Mouse (Mus musculus): Measurements from ENCODE around the gene Phldb2.

The Phldb2 gene

DNA sequence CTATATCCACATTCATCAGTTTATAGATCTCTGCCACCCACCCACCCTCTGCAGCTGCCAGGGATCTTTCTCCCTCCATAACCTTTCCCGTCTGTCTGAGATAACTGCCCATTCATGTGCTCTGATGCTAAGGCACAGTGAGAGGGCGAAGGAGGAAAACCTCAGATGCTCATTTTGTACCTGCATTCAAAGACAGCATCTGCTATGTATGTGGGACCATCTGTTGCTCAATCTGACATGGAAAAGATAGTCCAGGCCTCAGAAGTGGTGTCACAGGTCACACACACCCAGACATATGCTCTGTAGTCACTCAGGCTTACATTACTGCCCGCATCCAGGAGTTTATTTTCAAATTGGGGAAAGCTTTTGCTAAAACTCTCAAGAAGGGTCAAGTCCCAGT lies 112.4 kb downstream of the Phldb2 start:
- DNase-seq (ENCODE audit: low spot score), result no peak

DNA sequence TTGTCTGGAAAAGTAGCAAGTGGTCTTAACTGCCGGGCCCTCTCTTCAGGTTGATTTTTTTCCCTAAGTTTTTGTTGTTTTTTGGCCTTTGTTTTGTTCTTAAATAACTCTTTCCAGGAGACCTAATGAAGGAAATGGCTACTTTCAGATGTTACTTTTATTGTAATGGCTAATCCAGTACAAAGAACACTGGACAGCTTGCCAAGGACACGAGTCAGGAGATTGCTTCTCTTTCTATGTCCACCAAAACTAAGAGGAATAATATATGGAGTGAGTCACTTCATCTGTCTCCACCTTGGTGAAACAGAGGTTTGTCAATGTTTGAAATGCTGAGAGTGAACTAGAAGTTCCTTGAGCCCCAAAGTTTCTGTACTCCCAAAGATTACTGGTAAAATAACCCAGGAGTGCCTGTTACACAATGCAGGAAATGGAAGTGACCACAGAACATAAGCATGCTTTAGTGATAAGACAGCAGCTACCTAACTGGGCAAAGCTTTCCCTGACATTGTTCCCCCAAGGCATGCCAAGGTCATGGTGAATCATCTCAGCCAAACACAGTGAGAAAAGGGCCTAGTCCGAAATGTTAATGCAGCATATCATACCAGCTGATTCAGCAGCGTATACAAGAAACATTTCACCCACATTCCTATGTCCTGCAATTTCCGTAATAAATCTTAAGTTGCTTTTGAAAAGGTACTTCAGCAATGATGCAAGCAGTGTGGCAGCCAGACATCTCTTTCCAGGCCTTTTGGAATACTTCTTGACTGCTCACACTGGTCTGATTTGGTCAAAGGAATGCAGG lies 115.7 kb downstream of the Phldb2 start:
- DNase-seq (ENCODE audit: low spot score), result no peak

DNA sequence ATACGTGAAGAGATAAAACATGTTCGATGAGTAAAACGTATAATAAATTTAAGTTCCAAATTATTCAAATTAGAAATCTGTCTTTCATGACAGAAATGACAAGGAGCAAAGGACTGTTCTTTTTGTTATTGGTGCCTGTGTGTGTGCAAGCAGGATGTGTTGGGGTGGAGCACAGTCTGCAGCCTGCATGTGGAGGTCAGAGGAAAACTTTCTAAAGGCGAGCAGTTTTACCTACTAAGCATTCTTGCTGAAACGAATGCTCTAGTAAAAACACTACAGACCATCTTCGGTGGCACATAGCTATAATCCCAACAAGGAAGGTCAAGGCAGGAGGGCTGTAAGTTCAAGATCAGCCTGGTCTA lies 120.7 kb downstream of the Phldb2 start:
- no peak for DNase-seq (ENCODE audit: low spot score)

DNA sequence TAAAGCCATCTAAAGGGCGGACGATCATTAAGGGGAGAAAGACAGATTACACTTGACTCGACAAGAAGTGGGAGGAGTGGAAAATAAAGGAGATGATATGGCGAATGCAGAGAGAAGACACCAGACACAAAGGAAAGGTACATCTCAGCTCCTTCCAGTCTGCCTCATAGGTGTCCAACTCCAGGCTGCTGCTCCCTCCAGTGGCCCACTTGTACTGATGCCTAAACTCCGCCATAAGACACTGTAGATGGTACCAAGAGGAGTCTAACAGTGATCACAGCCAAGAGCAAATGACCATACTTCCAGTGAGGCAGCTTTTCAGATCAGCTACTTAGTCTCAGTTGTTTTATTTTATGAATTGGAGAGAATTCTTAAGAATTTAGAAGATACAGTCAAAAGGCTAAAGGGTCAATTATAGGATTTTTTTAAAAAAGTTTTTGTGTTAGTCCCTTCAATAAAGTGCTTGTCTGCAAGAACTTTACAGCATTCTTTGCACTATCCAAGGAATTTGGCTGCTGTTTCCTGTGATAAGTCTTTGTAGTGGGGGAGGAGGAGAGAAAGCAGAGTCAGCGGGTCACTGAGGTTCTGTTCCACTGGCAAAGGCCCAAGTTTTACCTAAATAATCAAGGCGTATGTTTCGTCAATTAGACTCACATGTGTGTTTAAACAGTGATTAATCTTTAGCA lies 121.2 kb downstream of the Phldb2 start:
- DNase-seq (ENCODE audit: low spot score), result no peak

DNA sequence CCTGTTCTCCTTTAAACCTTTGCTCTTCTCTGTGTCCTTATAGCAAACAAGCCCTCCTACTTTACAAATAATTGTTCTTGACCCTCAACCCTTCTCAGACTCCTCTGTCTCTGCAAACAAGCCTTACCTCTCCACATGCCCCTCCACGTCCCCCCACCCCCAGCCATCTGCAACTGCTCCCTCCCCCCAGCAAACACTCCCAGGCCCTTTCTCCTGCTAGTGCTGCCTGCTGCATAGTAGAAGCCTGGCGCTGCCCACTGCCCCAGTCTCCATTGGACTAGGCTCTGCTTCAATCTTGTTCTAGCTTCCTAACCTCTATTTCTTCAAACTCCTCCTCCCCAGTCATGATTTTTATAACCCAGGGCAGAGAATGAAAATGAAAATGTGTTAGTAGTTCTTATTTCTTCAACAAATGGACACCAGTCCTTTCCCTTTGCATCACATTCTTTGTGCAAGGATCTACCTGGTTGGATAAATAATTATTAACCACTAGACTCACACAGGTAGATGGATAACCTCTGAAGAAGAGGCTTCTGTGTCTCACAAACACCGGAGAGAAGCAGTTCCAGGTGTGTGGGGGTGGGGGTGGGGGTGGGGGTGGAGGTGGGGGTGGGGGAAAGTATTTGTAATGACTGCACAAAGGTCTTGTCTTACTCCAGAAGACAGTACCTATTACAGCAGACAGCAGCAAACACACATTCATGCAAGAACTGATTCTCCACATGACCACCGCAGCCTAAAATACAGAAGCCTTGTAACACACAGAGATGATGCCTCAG lies 122.1 kb downstream of the Phldb2 start:
- DNase-seq (ENCODE audit: low spot score), result no peak

DNA sequence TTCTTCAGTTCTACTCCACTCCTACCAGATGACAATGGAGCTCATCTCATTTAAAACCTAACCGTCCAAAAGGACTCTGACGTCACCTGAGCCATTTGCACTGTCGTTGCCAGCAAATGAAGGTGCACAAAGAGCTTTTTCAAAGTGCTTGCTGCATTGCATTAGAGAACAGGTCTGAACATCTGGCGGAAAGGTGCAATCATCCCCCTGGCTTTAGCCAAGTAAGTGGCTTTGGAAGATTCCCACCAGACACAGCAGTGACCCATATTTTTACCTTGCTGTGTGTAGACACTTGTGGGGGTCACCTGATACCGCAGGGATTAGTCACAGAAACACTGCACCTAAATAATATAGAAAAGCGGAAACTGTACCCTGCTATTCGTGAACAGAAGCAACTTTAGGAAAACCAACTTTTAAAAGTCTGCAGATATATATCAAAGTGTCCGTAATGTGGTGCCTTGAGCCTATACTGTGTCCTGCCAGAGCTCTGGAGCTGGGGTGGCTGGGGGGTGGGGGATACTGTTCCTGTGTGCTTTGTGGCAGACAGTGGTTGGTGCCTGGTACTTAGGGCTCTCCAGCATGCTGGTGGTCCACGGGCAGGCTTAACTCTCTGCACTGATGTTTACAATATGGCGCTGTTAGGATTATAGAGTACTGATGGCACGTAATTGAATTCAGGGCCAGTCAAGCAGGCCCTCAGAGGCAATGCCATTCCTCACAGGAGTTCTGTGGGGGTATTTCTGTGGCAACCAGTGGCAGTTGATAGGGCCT lies 123.1 kb downstream of the Phldb2 start:
- no peak for DNase-seq (ENCODE audit: low spot score)

DNA sequence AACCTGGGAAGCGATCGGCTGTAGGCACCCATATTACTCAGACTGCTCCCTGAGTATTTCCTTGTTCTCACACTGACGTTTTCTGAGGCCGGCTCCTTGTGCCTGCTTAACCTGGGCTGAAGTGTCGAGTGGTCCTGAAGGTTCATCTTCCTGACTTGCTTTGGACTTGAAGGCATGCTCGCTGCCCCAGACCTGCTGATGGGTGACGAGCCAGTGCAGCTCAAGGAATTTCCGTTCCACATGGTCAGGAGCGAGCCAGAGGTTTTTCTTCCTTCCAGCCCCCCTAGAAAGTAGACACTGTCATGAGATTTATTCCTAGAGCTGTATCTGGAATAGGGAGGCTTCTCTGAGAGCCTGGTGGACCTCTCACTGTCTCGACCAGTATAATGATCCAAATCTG lies 128.1 kb downstream of the Phldb2 start:
- no peak for DNase-seq (ENCODE audit: low spot score)

DNA sequence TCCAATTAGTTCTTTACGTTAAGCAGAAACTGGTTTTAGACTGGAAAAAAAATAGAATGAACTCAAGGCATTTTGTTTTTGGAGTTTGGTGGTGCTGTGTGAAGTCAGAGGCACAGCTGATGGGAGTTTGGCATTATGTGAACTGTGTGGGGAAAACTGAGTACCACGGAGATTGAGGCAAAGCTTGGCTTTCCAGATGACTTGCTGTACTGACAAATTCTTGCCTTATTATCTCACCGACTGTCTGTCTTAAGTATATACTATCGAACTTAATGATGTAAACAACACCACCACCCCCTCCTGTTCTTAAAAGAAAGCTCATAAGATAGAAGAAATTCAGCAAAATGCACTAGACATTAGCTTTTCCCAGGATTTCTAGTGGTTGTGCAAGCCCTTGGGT lies 129.4 kb downstream of the Phldb2 start:
- no peak for DNase-seq (ENCODE audit: low spot score)

DNA sequence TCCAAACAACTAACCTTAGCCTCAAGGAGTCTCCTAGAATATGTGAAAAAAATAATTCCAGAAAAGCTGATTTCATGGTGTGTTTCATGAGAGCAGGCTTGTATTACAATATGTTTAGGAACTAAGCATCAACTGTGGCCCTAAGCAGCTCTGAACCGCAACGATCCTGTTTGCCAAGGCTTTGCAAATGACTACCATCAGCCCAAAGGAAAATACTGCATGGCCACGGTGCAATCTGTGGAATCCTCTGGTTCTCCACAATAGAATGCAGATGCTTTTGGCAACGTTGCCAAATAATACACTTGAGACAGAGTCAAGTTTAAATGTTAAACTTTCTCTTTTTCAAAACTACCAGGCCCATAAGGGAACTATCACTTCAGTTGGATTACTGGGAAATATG lies 133.5 kb downstream of the Phldb2 start:
- no peak for DNase-seq (ENCODE audit: low spot score)

DNA sequence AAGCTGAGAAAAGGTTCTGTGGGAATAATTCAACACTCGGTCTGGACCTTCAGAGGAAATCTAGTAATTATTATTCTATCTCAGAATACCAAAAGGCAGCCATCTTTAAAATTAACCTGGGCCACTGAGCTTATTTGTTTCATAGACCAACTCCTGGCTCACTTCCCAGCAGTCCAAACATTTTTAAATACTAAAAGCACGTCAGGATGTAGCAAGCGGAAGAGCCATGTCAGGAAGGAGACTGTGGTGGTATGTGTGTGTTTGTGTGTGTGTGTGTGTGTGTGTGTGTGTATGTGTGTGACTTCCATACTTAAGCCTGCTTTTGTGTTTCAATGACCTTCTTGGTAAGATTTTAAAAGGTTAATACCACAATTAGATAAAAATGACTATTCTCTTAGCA lies 135.6 kb downstream of the Phldb2 start:
- no peak for DNase-seq (ENCODE audit: low spot score)

DNA sequence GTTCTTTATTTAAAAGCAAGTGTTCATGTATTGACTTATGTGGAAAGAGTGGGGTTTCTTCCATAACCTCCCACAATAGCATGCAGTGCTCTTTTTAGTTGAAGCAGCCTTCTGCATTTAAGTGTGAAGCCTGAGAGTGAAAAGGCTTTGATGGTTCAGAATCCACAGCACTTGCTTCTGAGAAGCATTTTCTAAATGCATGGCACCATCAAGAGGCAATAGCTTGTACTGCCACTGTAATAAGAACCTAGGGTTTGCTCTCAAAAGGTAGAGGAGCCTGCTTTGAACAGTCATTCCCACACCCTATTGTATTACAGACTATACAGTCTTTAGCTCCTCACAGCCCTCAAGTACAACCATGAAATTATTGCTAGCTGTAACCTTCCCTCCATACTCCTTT lies 136.7 kb downstream of the Phldb2 start:
- DNase-seq (ENCODE audit: low spot score), result peak; percentile 19

DNA sequence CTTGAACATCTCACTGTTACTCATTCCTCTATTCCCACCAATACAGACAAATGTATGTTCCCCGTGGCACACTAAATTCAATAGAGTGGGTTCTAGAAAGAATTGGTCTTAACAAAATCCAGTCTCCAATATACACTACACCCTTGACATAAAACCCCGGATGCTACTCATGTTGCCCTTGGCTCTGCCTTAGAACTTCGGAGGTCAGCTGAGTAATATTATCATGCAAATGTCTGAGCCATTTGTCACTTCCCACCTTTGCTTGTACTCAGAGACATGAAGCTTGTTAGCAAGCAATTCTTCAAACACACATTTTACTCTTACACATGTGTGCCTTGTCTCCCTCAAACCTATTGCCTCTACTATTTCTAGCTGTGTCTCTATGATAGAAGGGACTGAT lies 138.8 kb downstream of the Phldb2 start:
- DNase-seq (ENCODE audit: low spot score), result no peak

DNA sequence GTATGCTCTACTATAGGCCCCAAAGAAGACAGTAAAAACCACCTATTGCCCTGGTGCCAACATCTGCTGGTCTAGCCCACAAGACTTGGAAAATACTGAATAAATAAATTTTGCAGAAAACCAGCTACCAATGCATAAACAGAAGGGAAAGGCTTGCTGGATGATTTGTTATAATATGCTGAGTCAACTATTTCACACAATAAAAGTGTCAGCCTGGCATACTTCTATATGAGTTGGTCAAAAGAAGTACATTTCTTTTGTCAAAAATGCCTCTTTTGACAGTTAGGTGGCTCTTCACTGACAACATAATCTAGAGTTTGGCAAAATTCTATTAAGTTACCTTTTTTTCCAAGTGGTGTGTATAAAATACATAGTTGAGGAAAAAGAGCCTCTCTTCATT lies 141.6 kb downstream of the Phldb2 start:
- DNase-seq (ENCODE audit: low spot score), result no peak

DNA sequence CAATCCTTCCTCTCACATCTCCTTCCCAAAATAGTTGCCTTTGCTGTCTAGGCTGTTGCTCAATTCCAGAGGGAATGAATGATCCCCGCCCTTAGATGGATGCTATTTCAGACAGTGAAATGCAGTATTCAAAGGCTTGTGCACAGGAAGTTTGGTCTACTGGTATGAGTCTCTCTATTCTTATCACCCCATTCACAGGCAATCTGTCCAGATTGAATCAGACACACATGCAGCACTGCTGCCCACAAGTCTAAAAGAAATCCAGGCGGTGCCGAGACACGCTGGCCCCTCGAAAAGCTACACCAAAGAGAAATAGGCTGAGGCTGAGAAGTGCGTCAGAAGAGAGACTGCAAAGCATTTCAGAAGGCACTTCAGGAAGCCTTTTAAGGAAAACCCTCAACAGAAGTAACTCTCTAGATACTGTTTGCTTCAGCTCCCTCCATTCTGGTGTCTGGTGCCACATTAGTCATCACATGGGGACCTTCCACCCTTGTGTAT lies 142.5 kb downstream of the Phldb2 start:
- DNase-seq (ENCODE audit: low spot score), result no peak

DNA sequence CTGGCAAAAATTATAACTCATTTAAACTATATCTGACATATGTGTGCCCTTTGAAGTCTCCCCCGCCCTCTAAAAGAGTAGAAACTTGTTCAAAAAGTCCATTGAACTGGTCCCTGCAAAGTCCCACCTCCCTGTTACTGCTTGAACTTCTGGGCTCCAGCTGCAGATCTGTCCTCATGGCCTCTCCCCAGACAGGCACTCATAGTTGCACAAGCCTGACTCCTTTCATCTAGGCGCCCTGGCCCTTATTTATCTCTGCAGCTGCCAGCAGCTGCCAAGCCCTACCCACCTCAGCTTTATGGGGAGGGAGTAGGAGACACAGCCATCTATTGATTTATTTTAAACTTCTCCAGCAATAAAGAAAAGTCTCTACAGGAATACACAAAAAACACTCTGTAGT lies 143.2 kb downstream of the Phldb2 start:
- no peak for DNase-seq (ENCODE audit: low spot score)

DNA sequence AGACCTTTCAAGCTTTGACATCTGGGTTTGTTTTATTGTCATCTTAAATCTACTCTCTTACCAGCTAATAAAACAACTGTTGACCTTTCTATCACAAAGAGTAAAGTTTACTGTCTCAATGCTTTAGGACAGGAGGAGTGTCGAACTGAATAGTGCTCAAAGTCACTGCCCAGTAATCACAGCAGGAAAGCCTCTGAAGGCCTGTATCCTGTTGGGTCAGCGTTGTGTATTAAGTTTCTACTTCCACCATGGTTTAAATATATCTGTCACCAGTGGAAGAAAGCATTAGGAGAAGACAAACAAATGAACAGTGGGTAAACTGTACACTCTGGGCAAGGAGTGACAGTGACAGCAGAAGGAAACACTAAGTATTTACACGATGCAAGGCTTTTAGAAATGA lies 148.7 kb downstream of the Phldb2 start:
- no peak for DNase-seq (ENCODE audit: low spot score)

DNA sequence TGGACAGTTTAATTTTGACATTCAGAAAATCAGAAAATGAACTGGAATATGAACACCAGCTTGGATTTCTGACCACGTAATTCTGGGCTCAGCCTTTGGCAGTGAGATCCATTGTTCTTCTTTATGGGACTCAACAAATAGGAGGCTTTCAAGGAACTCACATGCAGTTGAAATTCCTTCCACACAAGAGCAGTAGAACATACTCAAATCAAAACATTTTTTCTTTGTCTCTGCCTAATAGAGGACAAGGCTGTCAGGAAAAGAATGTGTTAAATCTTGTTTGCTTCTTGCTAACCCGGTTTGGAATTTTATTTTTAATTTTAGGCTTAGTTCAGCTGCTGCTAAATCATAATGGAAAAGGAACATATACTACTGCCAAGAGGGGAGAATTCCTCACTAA lies 153.0 kb downstream of the Phldb2 start:
- no peak for DNase-seq (ENCODE audit: low spot score)

DNA sequence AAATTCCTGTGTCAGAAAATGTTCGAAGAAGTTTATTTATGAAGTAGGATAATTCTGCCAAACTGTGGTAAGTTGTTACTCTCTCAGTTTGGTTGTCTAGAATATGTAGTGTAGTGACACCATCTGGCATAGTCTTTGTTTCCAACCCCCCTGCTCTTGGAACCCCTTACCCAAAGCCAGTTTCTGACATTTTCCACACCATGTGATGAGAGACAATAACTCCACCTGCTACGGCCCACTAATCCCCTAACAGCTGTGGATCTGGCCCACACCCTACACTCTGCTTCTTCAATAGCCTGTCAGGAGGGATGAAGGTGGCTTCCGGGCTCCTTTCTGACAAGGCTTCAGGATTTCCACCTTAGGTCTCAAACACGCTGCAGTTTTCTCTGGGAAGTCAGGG lies 154.2 kb downstream of the Phldb2 start:
- no peak for DNase-seq (ENCODE audit: low spot score)

DNA sequence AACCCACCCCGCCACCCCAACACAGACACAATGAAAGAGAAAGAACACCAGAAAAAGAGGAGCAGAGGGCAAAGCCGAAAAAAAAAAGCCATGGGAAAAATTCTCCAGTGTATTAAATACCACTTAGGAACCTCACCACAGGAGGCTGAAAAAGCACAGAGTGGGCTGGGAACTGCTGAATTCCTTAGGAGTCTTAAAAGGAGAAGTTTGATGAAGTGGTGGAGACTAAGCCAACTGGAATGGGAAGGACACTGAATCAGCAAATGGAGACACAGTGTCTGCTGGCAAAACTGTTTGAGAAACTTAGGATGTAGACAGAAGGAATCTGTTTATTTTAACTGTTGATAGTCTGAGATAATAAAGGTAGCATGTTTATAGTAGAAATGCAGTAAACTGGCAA lies 154.8 kb downstream of the Phldb2 start:
- no peak for DNase-seq (ENCODE audit: low spot score)

DNA sequence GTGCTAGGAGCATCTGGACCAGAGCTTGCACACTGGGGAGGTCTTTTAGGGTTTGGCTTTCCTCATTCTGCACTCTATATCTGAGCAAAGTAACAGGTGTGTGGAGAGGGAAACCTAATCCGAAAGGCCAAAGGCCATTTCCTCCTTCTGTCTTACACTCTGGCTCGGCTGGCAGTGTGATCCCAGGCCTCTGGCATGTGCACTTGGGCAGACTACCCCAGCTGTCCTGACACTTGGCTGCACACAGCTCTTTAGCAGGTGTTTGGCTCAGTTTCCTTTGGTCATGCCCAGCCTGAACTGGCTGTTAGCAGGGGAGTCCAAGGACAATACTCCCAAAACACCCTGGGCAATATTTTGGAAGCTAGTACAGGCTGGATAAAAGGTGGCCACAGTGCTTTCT lies 156.6 kb downstream of the Phldb2 start:
- DNase-seq (ENCODE audit: low spot score), result no peak

DNA sequence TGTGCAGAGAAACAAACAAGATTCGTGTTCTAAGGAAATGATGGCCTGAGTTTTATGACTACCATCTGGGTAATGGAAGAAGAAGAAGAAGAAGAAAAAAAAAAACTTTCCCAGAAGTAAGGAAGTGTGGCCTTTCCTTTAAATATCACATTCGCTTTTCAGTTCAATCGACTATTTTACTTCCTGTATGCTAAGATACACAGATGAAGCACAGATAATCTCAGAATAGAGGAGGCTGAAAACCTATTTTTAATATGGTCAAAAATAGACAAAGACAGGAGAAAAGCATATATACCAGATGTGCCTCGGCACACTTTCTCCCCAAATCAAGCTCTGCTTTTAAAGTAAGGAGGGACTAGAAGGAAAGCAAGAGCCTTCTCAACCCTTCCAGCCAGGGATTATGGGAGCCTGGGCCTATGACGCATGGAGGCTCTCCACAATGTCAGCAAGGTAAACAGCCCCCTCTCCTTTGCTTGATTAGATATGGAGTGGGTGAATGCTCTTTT lies 158.2 kb downstream of the Phldb2 start:
- DNase-seq (ENCODE audit: low spot score), result no peak

DNA sequence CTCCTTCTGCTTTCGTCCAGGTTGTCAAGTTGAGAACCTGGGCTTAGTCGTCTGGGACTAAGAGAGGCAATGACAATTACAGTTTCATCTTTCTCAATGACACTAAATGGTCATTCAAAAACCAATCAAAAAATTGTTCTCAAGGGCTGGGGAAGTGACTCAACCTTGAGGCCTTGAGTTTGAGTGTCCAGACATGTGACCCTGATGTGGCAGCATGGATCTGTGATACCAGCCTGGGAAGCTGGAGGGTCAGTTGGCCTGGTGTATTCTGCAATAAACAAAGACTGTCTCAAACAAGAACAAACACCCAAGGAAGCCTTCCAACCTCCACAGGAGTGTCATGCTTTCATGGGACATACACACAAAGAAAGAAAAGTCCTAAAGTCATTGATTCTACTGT lies 160.6 kb downstream of the Phldb2 start:
- DNase-seq (ENCODE audit: low spot score), result no peak

All from layer of hippocampus, adult 11-12 months (tissue).